Mouse (Mus musculus): ENCODE results near the gene Dnajc5g. TPM values are rescaled to one million over a fixed set of nuclear protein-coding genes. Genes with fewer than 3 reads are reported as not detected.
A peak's percentile ranks its signal among the peaks of the same experiment; 100 is the strongest.

Dnajc5g gene
- total and polyA plus RNA-seq, 3 experiments = not detected

- DNase-seq (ENCODE audit: extremely low read depth) = no peak
- Histone ChIP-seq H3K4me1 (ENCODE audit: control insufficient read depth in 1 of 2, insufficient read depth in 2 of 2) (peaks cover 4 to 9% of the 10 kb centered on the region in 2 experiments; a peak in 3 of 4 replicates), H3K9me3 (replicated peaks; ENCODE audit: low read length) (no peaks in the 10 kb centered on the region), H3K27ac (ENCODE audit: insufficient read depth, low read depth) (no peak within 1 kb of the TSS), H3K4me3 (replicated peaks in 1 of 3; ENCODE audit: low read depth in 2 of 3, low read length in 2 of 3, poor library complexity in 1 of 3) (no peak within 1 kb of the TSS), H3K79me2 (replicated peaks; ENCODE audit: control insufficient read depth, extremely low read depth, insufficient read depth, poor library complexity, severe bottlenecking) (no peaks in the 10 kb centered on the region; the same call in 1 of the 2 replicates), H3K27me3 (replicated peaks) (peaks cover 33% of the 10 kb centered on the region), H3K9ac (ENCODE audit: insufficient read depth, low read depth) (no peak within 1 kb of the TSS), H3K4me2 (ENCODE audit: insufficient read depth, low read depth, poor library complexity, severe bottlenecking) (no peak within 1 kb of the TSS), H3K36me3 (replicated peaks in 1 of 2; ENCODE audit: control insufficient read depth in 1 of 2, insufficient read depth in 1 of 2, low read length in 1 of 2) (no peaks in the 10 kb centered on the region)
- dilution Hi-C loops (cut with MboI; ENCODE audit: extremely low pct_ligation_motif_present, extremely low pct_unique_long_range_greater_than_20kb, low sequenced_read_pairs) (no loop called here), in situ Hi-C loops (cut with MboI; ENCODE audit: low pct_ligation_motif_present, low pct_unique_long_range_greater_than_20kb, low sequenced_read_pairs) (no loop called here)
- TF ChIP-seq NELFE (IDR thresholded peaks at IDR 0.05; ENCODE audit: low read depth, low read length) = no peak
- no peak for TF ChIP-seq MAZ (IDR thresholded peaks at IDR 0.05; ENCODE audit: low read depth, low read length)
- TF ChIP-seq UBTF (IDR thresholded peaks at IDR 0.05; ENCODE audit: low read depth, low read length) = no peak
- no peak for TF ChIP-seq MXI1 (IDR thresholded peaks at IDR 0.05; ENCODE audit: low read depth, low read length)
- TF ChIP-seq CHD2 (IDR thresholded peaks at IDR 0.05; ENCODE audit: low read length) = no peak
- no peak for TF ChIP-seq USF1 (IDR thresholded peaks at IDR 0.05; ENCODE audit: low read depth, low read length)
- TF ChIP-seq RCOR1 (conservative IDR thresholded peaks at IDR 0.05; ENCODE audit: low read depth, low read length) = no peak
- TF ChIP-seq POLR2A (IDR thresholded peaks at IDR 0.05; ENCODE audit: low read depth, low read length) = no peak
- no peak for TF ChIP-seq JUND (conservative IDR thresholded peaks at IDR 0.05; ENCODE audit: low read depth, low read length)
Observed at GRCm38 (mm10) chr5:31108000-31108490, 2.0 kb downstream of the Dnajc5g start, which contains the start of gene Slc30a3. Gene Slc30a3, minus strand, starts transcription at chr5:31108237.

GRCm38 (mm10) chr5:31110781-31111180 lies 4.7 kb downstream of the Dnajc5g start:
- TF ChIP-seq UBTF (IDR thresholded peaks at IDR 0.05; ENCODE audit: low read depth, low read length) = no peak
- TF ChIP-seq MAZ (IDR thresholded peaks at IDR 0.05; ENCODE audit: low read depth, low read length) = no peak
- peak; percentile 65 for TF ChIP-seq RAD21 (IDR thresholded peaks at IDR 0.05; ENCODE audit: low read depth, low read length)
- TF ChIP-seq BHLHE40 (IDR thresholded peaks at IDR 0.05; ENCODE audit: low read depth, low read length) = peak; percentile 8; the same call in 1 of the 2 replicates
- no peak for TF ChIP-seq CHD1 (IDR thresholded peaks at IDR 0.05; ENCODE audit: low read depth, low read length)
- no peak for TF ChIP-seq USF1 (IDR thresholded peaks at IDR 0.05; ENCODE audit: low read depth, low read length)
- no peak for TF ChIP-seq SIN3A (IDR thresholded peaks at IDR 0.05; ENCODE audit: low read length)
- no peak for TF ChIP-seq E2F4 (IDR thresholded peaks at IDR 0.05; ENCODE audit: insufficient replicate concordance, low read depth, low read length)
- peak; percentile 83 for TF ChIP-seq SMC3 (IDR thresholded peaks at IDR 0.05; ENCODE audit: low read depth, low read length)
- TF ChIP-seq TBP (conservative IDR thresholded peaks at IDR 0.05; ENCODE audit: low read depth, low read length) = no peak
- peak; percentile 48 to 78 for TF ChIP-seq CTCF (conservative IDR thresholded peaks at IDR 0.05 in 1 of 2, IDR thresholded peaks at IDR 0.05 in 1 of 2; ENCODE audit: low read depth in 2 of 2, low read length in 2 of 2)
- TF ChIP-seq ETS1 (conservative IDR thresholded peaks at IDR 0.05; ENCODE audit: low read depth, low read length) = no peak
- TF ChIP-seq ELF1 (IDR thresholded peaks at IDR 0.05; ENCODE audit: low read depth, low read length) = no peak
- peak; percentile 36; the same call in 1 of the 2 replicates for TF ChIP-seq ZNF384 (IDR thresholded peaks at IDR 0.05; ENCODE audit: low read depth, low read length)
- no peak overlapping the region for H3K27ac ChIP-seq (ENCODE audit: insufficient read depth, low read depth)
- no peaks in the 10 kb centered on the region; the same call in 1 of the 2 replicates for H3K79me2 ChIP-seq (replicated peaks; ENCODE audit: control insufficient read depth, extremely low read depth, insufficient read depth, poor library complexity, severe bottlenecking)
- no peak overlapping the region for H3K4me3 ChIP-seq (replicated peaks in 1 of 3; ENCODE audit: low read depth in 2 of 3, low read length in 2 of 3, poor library complexity in 1 of 3)
- H3K27me3 ChIP-seq (replicated peaks) = peaks cover 32% of the 10 kb centered on the region
- H3K9me3 ChIP-seq (replicated peaks; ENCODE audit: low read length) = no peaks in the 10 kb centered on the region
- dilution Hi-C loops (cut with MboI; ENCODE audit: extremely low pct_ligation_motif_present, extremely low pct_unique_long_range_greater_than_20kb, low sequenced_read_pairs) (no loop called here), in situ Hi-C loops (cut with MboI; ENCODE audit: low pct_ligation_motif_present, low pct_unique_long_range_greater_than_20kb, low sequenced_read_pairs) (no loop called here)
- H3K4me1 ChIP-seq (ENCODE audit: control insufficient read depth in 1 of 2, insufficient read depth in 2 of 2) = peaks cover 2 to 4% of the 10 kb centered on the region in 2 experiments; a peak in 3 of 4 replicates
- H3K4me2 ChIP-seq (ENCODE audit: insufficient read depth, low read depth, poor library complexity, severe bottlenecking) = no peak overlapping the region; the same call in 1 of the 2 replicates
- no peak for DNase-seq (ENCODE audit: extremely low read depth)
- H3K9ac ChIP-seq (ENCODE audit: insufficient read depth, low read depth) = no peak overlapping the region
- H3K36me3 ChIP-seq (replicated peaks in 1 of 2; ENCODE audit: control insufficient read depth in 1 of 2, insufficient read depth in 1 of 2, low read length in 1 of 2) = no peaks in the 10 kb centered on the region
